29 mouse cellular contexts compared by ENCODE assay signal in genomic region chr14:84266217-84266616, GRCm38 (mm10).
"Had no signal": no experiment of that assay in that cellular context is flagged by ENCODE, and none has a peak within 500 bp of the region (broad histone marks: within the 10 kb centered on the region; RNA-seq: fewer than 3 reads in every experiment).

No protein-coding gene starts in this region.

- H3K4me2 ChIP-seq: limb, embryonic 12.5 days; limb, embryonic 13.5 days; limb, embryonic 15.5 days; liver, embryonic 11.5 days; liver, embryonic 12.5 days; liver, embryonic 13.5 days; liver, embryonic 15.5 days; lung, embryonic 14.5 days; lung, embryonic 15.5 days; midbrain, embryonic 13.5 days; midbrain, embryonic 15.5 days; neural tube, embryonic 12.5 days had no signal

- H3K36me3 ChIP-seq: limb, embryonic 10.5 days; limb, embryonic 12.5 days; limb, embryonic 13.5 days; limb, embryonic 15.5 days; liver, embryonic 12.5 days; liver, embryonic 13.5 days; liver, embryonic 15.5 days; lung, embryonic 15.5 days; midbrain, embryonic 13.5 days; midbrain, embryonic 15.5 days; neural tube, embryonic 12.5 days had no signal

- H3K27ac ChIP-seq: left cerebral cortex, adult 2 months; limb, embryonic 10.5 days; limb, embryonic 12.5 days; limb, embryonic 13.5 days; limb, embryonic 15.5 days; liver, embryonic 12.5 days; liver, embryonic 13.5 days; liver, embryonic 14.5 days; liver, embryonic 15.5 days; lung, embryonic 15.5 days; macrophage; midbrain, embryonic 13.5 days; midbrain, embryonic 15.5 days; neural tube, embryonic 12.5 days had no signal

- H3K9me3 ChIP-seq: limb, embryonic 10.5 days; limb, embryonic 12.5 days; limb, embryonic 13.5 days; limb, embryonic 15.5 days; liver, embryonic 12.5 days; liver, embryonic 13.5 days; liver, embryonic 15.5 days; lung, embryonic 15.5 days; megakaryocyte, embryonic 14.5 days; midbrain, embryonic 13.5 days; midbrain, embryonic 15.5 days; neural tube, embryonic 12.5 days had no signal

- DNase-seq: left cerebral cortex, postnatal 4 days; liver; liver, embryonic 13.5 days; liver, postnatal 0 days; lung, adult 18-20 months; lung, adult 2 months; lung, embryonic 14.5 days; lung, postnatal 10 days; lung, postnatal 14 days; lung, postnatal 36 days; lung, postnatal 4 days; midbrain, embryonic 14.5 days had no signal

- H3K4me1 ChIP-seq: limb, embryonic 10.5 days; limb, embryonic 12.5 days; limb, embryonic 13.5 days; limb, embryonic 15.5 days; liver, embryonic 12.5 days; liver, embryonic 13.5 days; liver, embryonic 15.5 days; lung, embryonic 15.5 days; megakaryocyte, embryonic 14.5 days; midbrain, embryonic 13.5 days; midbrain, embryonic 15.5 days; neural tube, embryonic 12.5 days had no signal

- H3K27me3 ChIP-seq: limb, embryonic 12.5 days; limb, embryonic 13.5 days; limb, embryonic 15.5 days; liver, embryonic 12.5 days; liver, embryonic 13.5 days; liver, embryonic 15.5 days; lung, embryonic 15.5 days; megakaryocyte, embryonic 14.5 days; midbrain, embryonic 13.5 days; midbrain, embryonic 15.5 days; neural tube, embryonic 12.5 days had no signal

- H3K9ac ChIP-seq: limb, embryonic 12.5 days; limb, embryonic 13.5 days; limb, embryonic 15.5 days; liver, embryonic 12.5 days; liver, embryonic 13.5 days; liver, embryonic 14.5 days; liver, embryonic 15.5 days; liver, postnatal 0 days; lung, embryonic 14.5 days; lung, embryonic 15.5 days; midbrain, embryonic 13.5 days; midbrain, embryonic 15.5 days; neural tube, embryonic 12.5 days had no signal

- ATAC-seq: liver, embryonic 12.5 days; liver, postnatal 0 days; lung, postnatal 0 days; midbrain, embryonic 13.5 days; midbrain, embryonic 15.5 days had no signal

- H3K4me3 ChIP-seq: left cerebral cortex, adult 2 months; limb, embryonic 10.5 days; limb, embryonic 12.5 days; limb, embryonic 13.5 days; limb, embryonic 15.5 days; liver, embryonic 12.5 days; liver, embryonic 13.5 days; liver, embryonic 15.5 days; lung, embryonic 15.5 days; megakaryocyte, embryonic 14.5 days; midbrain, embryonic 13.5 days; midbrain, embryonic 15.5 days; myocyte; neural tube, embryonic 12.5 days had no signal
